In genomic region chr10:42678755-42679364, GRCm38 (mm10) we compare ENCODE assay signal across 8 mouse cellular contexts.
DNase-seq lines count a peak whose midpoint lies in the region; ATAC-seq and TF ChIP-seq lines count a peak whose summit lies in the region.

No protein-coding gene starts in this region.

- peak; percentile 96 for DNase-seq in 3134 (ENCODE audit: extremely low read depth, insufficient read length, low spot score)
- DNase-seq in adrenal gland, postnatal 36 days, result peak; percentile 95 to 96
- DNase-seq in heart, adult 8-10 months (ENCODE audit: low spot score), result peak; percentile 89
- peak; percentile 92 for DNase-seq in kidney, adult 9 months
- DNase-seq in limb, embryonic 14.5 days (ENCODE audit: low spot score), result peak; percentile 84
- peak; percentile 93 for DNase-seq in midbrain, postnatal 0 days (ENCODE audit: low spot score)
- peak; percentile 83 to 90 for DNase-seq in spleen, postnatal 14 days (ENCODE audit: low spot score in 2 of 2)

- WGBS in embryonic facial prominence, embryonic 13.5 days, result under 1% methylated on average over 56 of the region's 56 CpGs
- under 1% methylated on average over 53 of the region's 56 CpGs for WGBS in limb, embryonic 14.5 days
- WGBS in midbrain, postnatal 0 days, result 1% methylated on average over 55 of the region's 56 CpGs

- no peak for TF ChIP-seq POLR2A in limb, embryonic 14.5 days (IDR thresholded peaks at IDR 0.05; ENCODE audit: borderline replicate concordance, extremely low read depth, insufficient read depth, insufficient read length)

- H3K4me2 ChIP-seq in embryonic facial prominence, embryonic 13.5 days, result peak overlapping the region; percentile 91
- H3K4me2 ChIP-seq in limb, embryonic 14.5 days (replicated peaks; ENCODE audit: low read depth, low read length, severe bottlenecking), result peak overlapping the region; percentile 93
- H3K4me2 ChIP-seq in midbrain, postnatal 0 days (ENCODE audit: low read depth, low read length, poor library complexity, severe bottlenecking), result peak overlapping the region; percentile 74

- ATAC-seq in embryonic facial prominence, embryonic 13.5 days (ENCODE audit: insufficient number of reproducible peaks, insufficient read depth, low FRiP score, low TSS enrichment, low read depth), result peak; percentile 88
- peak; percentile 94 for ATAC-seq in limb, embryonic 14.5 days (ENCODE audit: low FRiP score, low read depth)
- ATAC-seq in midbrain, postnatal 0 days (ENCODE audit: low FRiP score), result peak; percentile 97

- H3K4me1 ChIP-seq in embryonic facial prominence, embryonic 13.5 days, result peaks cover 11% of the 10 kb centered on the region; the same call in 1 of the 2 replicates
- H3K4me1 ChIP-seq in limb, embryonic 14.5 days (ENCODE audit: control insufficient read depth, insufficient read depth, low read length), result peaks cover 2% of the 10 kb centered on the region; the same call in 1 of the 2 replicates
- H3K4me1 ChIP-seq in midbrain, postnatal 0 days (ENCODE audit: insufficient read depth, low read length), result peaks cover 7% of the 10 kb centered on the region; the same call in 1 of the 2 replicates

- H3K27me3 ChIP-seq in embryonic facial prominence, embryonic 13.5 days, result peaks cover 20% of the 10 kb centered on the region
- 0 out of 2 replicates have a peak, but pooled peaks cover 9% of the 10 kb centered on the region for H3K27me3 ChIP-seq in limb, embryonic 14.5 days (ENCODE audit: control insufficient read depth, insufficient read depth, low read length)
- no peaks in the 10 kb centered on the region for H3K27me3 ChIP-seq in midbrain, postnatal 0 days (ENCODE audit: insufficient read depth, low read length)

- H3K9me3 ChIP-seq in embryonic facial prominence, embryonic 13.5 days, result no peaks in the 10 kb centered on the region
- H3K9me3 ChIP-seq in limb, embryonic 14.5 days (ENCODE audit: control insufficient read depth, low read length), result no peaks in the 10 kb centered on the region
- H3K9me3 ChIP-seq in midbrain, postnatal 0 days (ENCODE audit: low read length), result no peaks in the 10 kb centered on the region

- H3K27ac ChIP-seq in embryonic facial prominence, embryonic 13.5 days, result no peak overlapping the region
- H3K27ac ChIP-seq in limb, embryonic 14.5 days (replicated peaks; ENCODE audit: low read depth, low read length), result no peak overlapping the region
- H3K27ac ChIP-seq in midbrain, postnatal 0 days (ENCODE audit: low read depth, low read length), result peak overlapping the region; percentile 79

- H3K4me3 ChIP-seq in embryonic facial prominence, embryonic 13.5 days, result peak overlapping the region; percentile 95
- H3K4me3 ChIP-seq in limb, embryonic 14.5 days (replicated peaks; ENCODE audit: low read length), result peak overlapping the region; percentile 90
- peak overlapping the region; percentile 90 for H3K4me3 ChIP-seq in midbrain, postnatal 0 days (ENCODE audit: low read depth, low read length)

- TF ChIP-seq CTCF in midbrain, postnatal 0 days (IDR thresholded peaks at IDR 0.05), result peak; percentile 52

- 0 out of 2 replicates have a peak, but pooled peaks cover under 1% of the 10 kb centered on the region for H3K36me3 ChIP-seq in embryonic facial prominence, embryonic 13.5 days
- H3K36me3 ChIP-seq in limb, embryonic 14.5 days (ENCODE audit: control insufficient read depth, insufficient read depth, low read length), result no peaks in the 10 kb centered on the region
- H3K36me3 ChIP-seq in midbrain, postnatal 0 days (ENCODE audit: insufficient read depth, low read length), result 0 out of 2 replicates have a peak, but pooled peaks cover 3% of the 10 kb centered on the region

- peak overlapping the region; percentile 83 for H3K9ac ChIP-seq in embryonic facial prominence, embryonic 13.5 days
- H3K9ac ChIP-seq in limb, embryonic 14.5 days (ENCODE audit: low read depth, low read length, severe bottlenecking), result peak overlapping the region; percentile 67
- H3K9ac ChIP-seq in midbrain, postnatal 0 days (replicated peaks; ENCODE audit: low read length, poor library complexity, severe bottlenecking), result peak overlapping the region; percentile 73
